Mouse (Mus musculus): ENCODE measurements around the gene Mgst2. TPM values are rescaled to one million over a fixed set of nuclear protein-coding genes. Genes with fewer than 3 reads are reported as not detected.

The Mgst2 gene
- total RNA-seq, 2 experiments from 2014 or later = 10.2 to 77.0 TPM

- peak; percentile 77 for ATAC-seq (replicated peaks; ENCODE audit: low FRiP score, poor library complexity, severe bottlenecking)
These were observed 7.9 kb upstream of the Mgst2 start for GRCm38 (mm10) chr3:51652292-51652691.

GRCm38 (mm10) chr3:51652701-51653100 lies 7.5 kb upstream of the Mgst2 start:
- no peak for ATAC-seq (replicated peaks; ENCODE audit: low FRiP score, poor library complexity, severe bottlenecking)

- ATAC-seq (replicated peaks; ENCODE audit: low FRiP score, poor library complexity, severe bottlenecking) = no peak
These were observed 5.7 kb upstream of the Mgst2 start for GRCm38 (mm10) chr3:51654303-51655055.

GRCm38 (mm10) chr3:51659415-51659814 lies 745 bp upstream of the Mgst2 start:
- ATAC-seq (replicated peaks; ENCODE audit: low FRiP score, poor library complexity, severe bottlenecking) = no peak

DNA sequence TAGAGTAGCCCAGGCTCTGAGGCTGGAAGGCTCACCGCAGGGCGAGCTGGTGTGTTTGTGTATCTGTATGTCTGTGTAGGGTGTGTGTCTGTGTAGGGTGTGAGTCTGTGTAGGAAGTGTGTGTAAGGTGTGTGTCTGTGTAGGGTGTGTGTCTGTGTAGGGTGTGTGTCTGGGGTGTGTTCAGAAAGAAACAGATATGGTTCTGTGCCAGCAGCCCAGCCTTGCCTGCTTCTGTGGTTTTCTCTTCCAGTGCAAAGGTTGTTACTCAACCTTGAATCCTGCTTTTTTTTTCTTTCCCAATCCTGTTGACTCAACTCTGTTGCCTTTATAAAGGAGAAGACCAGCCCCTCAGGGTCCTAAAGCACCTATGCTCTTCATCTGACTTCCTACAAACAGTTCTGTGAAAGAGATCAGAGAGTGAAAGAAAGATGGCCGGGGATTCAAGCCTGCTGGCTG lies 689 bp downstream of the Mgst2 start:
- ATAC-seq (replicated peaks; ENCODE audit: low FRiP score, poor library complexity, severe bottlenecking) = no peak

DNA sequence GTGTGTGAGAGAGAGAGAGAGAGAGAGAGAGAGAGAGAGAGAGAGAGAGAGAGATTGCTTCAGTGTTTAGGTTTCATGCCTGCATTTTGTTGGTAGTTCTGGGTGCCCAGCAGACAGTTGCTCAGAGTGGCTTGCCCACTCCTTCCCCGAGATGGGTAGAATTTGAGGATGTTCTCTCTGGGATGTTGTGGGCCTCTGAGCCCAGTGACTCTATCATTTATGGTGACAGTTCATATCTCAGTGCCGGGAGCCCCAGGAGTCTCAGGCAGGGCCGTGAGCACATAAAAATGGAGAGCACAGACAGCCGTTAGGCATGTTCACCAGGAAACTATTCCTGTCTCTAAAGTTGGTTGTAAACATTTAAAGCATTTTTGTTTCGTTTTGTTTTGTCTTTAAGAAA lies 1.2 kb downstream of the Mgst2 start:
- no peak for ATAC-seq (replicated peaks; ENCODE audit: low FRiP score, poor library complexity, severe bottlenecking)

- ATAC-seq (replicated peaks; ENCODE audit: low FRiP score, poor library complexity, severe bottlenecking) = no peak
These were observed 1.9 kb downstream of the Mgst2 start for GRCm38 (mm10) chr3:51661880-51662550.

GRCm38 (mm10) chr3:51662557-51662956 lies 2.4 kb downstream of the Mgst2 start:
- no peak for ATAC-seq (replicated peaks; ENCODE audit: low FRiP score, poor library complexity, severe bottlenecking)

GRCm38 (mm10) chr3:51668607-51669006 lies 8.4 kb downstream of the Mgst2 start:
- ATAC-seq (replicated peaks; ENCODE audit: low FRiP score, poor library complexity, severe bottlenecking) = no peak

DNA sequence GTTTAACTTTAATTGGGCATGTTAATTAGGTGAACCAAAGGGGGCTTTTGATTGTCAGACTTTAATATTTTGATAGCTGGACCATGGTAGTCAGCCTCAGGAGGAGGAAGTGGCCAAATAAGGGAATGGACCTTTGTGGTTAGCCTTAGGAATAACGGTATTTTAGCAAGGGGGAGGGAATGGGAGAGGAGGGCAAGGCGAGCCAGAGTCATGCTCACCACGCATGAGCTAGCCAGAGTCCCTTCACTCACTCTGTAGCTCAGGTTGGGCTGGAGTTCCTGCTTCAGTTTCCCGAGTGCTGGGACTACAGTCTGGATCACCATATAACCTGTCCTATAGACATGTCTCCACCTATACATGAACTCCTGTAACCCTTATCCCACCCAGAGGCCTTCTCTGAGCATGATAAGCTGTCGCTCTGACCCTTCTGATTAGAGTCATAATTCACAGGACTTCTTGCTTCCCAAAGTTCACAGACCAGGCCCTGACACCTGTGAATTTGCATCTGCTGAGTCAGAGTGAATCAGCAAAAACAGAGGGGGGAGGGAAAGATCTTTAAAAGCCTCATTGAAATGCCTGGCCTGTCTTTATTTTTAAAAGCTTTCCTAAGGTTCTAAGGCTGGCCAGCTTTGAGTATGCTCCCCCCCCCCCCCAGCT lies 10.4 kb downstream of the Mgst2 start:
- peak; percentile 79 for ATAC-seq (replicated peaks; ENCODE audit: low FRiP score, poor library complexity, severe bottlenecking)

GRCm38 (mm10) chr3:51671071-51671469 lies 10.9 kb downstream of the Mgst2 start:
- peak; percentile 42 for ATAC-seq (replicated peaks; ENCODE audit: low FRiP score, poor library complexity, severe bottlenecking)

GRCm38 (mm10) chr3:51672631-51673030 lies 12.5 kb downstream of the Mgst2 start:
- no peak for ATAC-seq (replicated peaks; ENCODE audit: low FRiP score, poor library complexity, severe bottlenecking)

DNA sequence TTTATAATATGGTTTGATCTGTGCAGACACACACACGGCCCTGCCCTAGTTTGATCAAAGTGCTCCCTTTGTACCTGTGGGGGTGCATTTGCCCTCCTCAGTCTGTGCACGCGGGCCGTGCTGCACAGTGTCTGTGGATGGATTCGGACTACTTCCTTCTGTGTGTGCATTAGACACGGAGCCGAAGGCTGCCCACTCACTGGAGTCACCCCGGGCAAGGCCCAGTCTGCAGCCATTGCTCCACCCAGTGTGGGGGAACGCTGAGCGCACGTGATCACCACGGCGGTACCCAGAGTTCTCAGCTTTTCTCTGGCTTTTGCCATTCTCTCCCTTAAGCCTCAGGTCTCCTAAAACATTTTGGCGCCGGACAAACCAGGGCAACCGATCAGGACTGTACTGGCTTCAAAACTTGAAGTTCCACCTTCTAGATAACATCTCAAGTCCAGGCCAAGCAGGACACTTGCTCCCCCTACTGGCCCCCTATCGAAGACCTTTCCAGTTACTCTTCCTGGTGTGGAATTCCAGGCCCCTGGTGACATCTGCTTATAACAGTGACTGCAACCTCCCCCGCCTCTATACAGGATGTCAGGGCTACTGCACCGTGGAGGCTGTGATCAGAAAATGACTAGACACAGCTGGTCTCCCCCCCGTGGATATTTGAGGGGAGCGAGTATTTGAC lies 13.4 kb downstream of the Mgst2 start:
- no peak for ATAC-seq (replicated peaks; ENCODE audit: low FRiP score, poor library complexity, severe bottlenecking)

DNA sequence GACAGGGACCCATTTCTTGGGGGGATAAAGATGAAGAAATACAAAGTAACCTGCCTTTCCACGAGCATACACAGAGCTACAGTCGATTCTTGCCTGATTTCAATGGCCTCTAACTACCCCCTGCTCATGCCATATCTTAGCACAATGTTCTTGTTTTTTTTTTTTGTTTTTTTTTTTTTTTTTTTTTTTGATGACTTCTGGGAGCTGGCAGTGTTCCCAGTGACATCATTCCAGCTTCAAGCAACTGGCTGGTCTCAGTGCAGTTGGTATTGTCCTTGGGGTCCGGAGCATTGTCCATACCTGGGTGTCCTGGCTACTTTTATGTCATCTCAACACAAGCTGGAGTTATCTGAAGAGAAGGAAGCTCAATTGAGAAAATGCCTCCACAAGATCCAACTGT lies 14.8 kb downstream of the Mgst2 start:
- no peak for ATAC-seq (replicated peaks; ENCODE audit: low FRiP score, poor library complexity, severe bottlenecking)

DNA sequence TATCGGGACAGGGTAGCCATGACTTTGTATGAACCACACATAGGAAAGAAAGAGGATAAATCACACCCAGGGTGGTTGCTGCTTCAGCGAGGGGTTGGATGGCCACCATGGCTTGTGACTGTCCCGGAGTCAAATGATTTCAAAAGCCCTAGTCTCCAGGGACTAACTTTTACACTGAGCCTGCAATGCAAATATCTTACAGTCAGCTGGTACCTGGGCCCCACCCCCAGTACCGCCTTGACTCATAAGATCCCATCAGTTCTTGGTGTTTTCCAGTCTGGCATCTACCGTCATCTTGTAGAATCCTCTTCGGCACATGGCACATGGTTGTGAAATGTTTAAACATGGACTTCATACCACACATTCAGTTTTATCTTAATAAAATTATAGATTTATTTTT lies 25.4 kb downstream of the Mgst2 start:
- ATAC-seq (replicated peaks; ENCODE audit: low FRiP score, poor library complexity, severe bottlenecking) = no peak

DNA sequence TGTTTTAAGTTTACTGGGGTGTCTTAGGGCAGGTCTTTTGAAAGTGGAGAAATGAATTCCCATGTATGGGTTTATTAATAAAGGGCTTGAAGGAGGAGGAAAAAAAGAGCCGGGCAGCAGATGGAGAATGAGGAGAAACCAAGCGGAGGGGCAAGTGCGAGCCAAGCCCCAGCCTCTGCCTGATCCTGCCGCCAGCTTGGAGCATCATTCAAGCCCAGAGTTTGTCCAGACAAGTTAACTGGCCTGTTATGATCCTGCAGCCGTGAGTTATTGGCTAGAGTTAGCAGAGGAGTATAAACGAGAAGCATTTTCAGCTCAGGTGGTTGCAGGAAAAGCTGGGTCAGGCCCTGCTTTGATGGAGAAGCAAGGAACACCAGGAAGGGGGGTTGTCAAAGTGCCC lies 26.2 kb downstream of the Mgst2 start:
- ATAC-seq (replicated peaks; ENCODE audit: low FRiP score, poor library complexity, severe bottlenecking) = no peak

DNA sequence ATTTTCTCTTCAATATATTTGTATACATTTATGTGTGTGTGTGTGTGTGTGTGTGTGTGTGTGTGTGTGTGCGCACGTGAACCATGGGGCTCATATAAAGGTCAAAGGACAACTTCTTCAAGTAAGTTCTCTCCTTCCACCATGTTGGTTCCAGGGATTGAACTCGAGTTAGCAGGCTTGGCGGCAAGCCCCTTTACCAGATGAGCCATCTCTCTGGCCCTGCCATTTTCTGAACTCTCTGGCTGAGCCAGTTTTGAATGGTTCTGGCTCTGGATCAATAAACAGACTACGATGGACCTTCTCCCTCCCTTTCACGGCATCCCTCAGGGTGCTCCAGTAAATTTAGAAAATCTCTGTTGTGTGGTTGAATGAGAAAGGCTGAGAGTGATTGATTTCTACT lies 26.6 kb downstream of the Mgst2 start:
- ATAC-seq (replicated peaks; ENCODE audit: low FRiP score, poor library complexity, severe bottlenecking) = no peak

DNA sequence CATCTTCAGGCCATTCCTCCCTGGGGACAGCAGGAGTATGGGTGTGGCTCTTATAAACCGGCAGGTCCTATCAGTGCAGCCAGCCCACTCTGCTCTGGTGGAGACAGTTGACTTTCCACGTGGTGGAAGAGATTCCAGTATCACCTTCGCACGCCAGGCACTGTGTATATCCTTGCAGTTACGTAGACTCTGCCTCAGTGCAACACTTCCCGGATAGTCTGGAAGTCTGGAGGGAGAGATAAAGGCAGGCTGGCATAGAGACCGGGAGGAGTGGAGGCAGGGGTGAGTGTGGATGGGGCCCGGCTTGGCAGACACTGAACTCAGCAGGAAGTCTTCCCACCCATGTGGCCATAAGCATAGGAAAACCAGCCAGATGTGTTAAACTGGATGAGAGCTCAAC lies 28.6 kb downstream of the Mgst2 start:
- ATAC-seq (replicated peaks; ENCODE audit: low FRiP score, poor library complexity, severe bottlenecking) = peak; percentile 85

DNA sequence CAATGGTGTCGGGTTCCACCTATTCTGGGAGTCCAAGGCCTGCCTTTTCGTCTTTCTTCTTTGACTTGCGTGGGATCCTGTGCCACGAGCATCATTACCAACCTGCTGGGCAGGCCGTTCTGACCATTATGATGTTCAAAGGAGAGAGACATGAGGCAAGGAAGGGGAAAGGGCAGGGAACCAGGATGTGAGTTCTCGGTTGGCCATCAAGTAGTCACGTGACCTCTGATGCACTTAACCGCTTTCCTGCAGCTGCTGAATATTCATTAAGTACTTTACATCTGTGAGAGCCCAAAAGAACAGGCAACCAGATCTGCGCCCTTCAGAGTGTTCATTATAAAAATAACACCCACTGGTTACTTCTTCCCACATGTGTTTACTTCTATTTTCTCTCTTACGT lies 33.0 kb downstream of the Mgst2 start:
- ATAC-seq (replicated peaks; ENCODE audit: low FRiP score, poor library complexity, severe bottlenecking) = no peak

DNA sequence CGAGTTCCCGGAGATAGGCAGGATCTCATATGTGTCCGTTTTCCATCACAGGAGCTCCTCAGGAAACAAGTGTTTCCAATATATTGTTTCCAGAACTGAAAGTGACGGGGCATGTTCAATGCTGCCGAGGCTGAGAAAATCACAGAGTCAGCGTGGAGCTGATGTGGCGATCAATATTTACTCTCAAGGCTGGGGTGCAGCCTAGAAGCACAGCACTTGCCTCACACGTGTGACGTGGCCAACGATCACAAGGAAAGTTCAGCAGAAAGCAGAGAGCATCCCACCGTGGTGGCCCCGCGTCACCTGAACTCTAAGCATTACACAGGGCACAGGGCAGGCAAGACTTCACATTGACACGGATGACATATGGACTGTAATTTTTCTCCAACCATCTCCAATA lies 34.4 kb downstream of the Mgst2 start:
- no peak for ATAC-seq (replicated peaks; ENCODE audit: low FRiP score, poor library complexity, severe bottlenecking)

Data from erythroblast, adult 5-6 weeks (primary cell).